Mouse (Mus musculus) common myeloid progenitor, adult 5-6 weeks (primary cell): ENCODE measurements around the gene Cct5. TPM values are rescaled to one million over a fixed set of nuclear protein-coding genes. Genes with fewer than 3 reads are reported as not detected.

ENCODE experiments used
- ATAC-seq: replicated peaks from 2 replicates; pipeline ENCODE4 v1.8.0; 2016; ENCODE audit warnings: low read depth, mild to moderate bottlenecking, moderate TSS enrichment, inconsistent platforms; ENCODE audit not compliant: poor library complexity, severe bottlenecking
- total RNA-seq: library from RNA; stranded (forward); fragments of 200-1000, 187-1606 nt; gene quantifications from 2 replicates; pipeline ENCODE4 v1.2.3, GENCODE M21; 2017

Gene Cct5
- total RNA-seq, result 510 and 544 TPM in 2 replicates

DNA sequence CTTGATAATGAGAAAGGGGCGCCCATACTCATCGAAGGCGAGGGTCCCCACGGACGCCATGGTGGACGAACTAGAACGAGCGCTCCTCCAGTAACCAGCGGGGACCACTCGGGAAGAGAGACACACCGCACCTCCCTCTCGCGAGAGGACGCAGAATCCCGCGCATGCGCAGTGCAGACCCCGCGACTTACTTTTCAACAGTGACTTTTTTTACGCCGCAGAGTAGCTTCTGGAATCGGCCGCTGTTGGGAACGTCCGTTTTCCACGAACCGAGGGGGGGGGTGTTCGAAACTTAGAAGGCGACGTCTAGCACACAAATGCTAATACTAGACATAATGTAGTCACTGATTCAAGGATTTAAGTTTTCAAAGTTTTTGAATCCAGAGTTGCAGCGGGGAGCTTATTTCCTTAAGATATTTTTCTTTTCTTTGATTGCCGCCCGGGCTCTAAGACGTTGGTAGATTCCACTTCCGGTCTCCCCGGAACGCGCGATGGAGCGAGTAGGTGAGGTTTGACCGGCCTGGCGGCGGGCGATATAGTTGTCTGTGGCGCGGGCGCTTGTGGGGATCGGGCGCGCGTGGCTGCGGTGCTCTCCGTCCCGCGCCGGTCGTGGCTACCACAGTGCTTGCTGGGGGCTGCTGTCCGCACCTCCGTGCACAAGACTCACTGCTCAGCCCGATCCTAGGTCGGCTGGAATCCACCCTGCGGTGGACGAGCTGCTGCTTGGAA, at the start of gene Cct5, which contains the start of gene Fam173b:
Gene Cct5, minus strand, starts transcription at position 159 of the 729 bp plus-strand sequence.
Gene Fam173b, plus strand, starts transcription at position 207 of the 729 bp plus-strand sequence.
- ATAC-seq, result peak; percentile 81

DNA sequence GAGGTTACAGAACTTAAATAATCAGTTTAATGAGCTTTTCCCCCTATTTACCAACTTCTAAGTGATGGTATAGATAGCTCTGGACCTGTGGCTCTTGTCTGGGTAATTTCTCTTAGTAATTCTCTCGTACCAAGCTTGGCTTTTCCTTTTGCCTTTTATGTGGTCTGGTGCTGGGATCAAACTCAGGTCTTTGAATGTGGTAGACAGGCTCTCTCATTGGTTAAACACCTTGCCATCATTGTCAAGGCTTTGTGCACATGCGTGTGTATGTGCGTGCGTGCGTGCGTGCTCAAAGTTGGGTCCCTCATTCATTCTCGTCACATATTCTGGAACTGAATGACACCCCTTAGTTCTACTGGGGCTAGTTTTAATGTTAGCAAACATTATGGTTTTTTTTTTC, 49.2 kb upstream of the Cct5 start:
- no peak for ATAC-seq

GRCm38 (mm10) chr15:31649691-31650090, 48.1 kb upstream of the Cct5 start:
- peak; percentile 64 for ATAC-seq

DNA sequence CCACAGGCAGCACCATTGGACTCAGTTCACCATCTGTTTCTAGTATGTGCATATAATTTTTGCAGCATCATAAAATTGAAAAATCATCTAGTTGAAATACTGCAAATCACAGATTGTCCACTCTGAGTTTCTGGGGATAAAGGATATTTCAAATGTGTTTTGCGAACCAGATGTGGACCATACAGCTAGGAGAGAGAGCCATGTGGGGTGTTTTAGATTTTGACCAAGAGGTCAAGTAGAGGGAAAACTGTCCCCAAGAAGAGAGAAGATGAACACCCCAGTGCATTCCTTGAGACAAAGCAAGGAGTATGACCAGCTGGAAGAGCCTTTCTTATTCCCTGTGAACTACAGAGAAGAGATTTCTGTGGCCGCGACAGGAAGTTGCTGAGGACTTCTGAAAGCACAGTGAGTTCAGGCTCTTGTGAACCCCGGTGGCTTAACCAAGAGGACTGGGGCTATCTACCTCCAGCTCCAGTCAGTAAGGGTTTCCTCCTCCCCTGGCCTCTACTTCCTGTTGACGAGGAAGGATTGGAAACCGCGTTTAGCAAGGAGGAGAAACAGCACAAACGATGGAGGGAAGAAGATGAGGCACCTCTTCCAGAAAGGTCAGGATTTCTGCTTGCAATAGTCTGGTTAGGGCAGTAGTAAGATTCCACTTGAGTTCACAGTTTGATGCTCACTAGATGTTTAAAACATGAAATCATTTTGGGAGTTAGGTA, 46.4 kb upstream of the Cct5 start:
- peak; percentile 65 for ATAC-seq

DNA sequence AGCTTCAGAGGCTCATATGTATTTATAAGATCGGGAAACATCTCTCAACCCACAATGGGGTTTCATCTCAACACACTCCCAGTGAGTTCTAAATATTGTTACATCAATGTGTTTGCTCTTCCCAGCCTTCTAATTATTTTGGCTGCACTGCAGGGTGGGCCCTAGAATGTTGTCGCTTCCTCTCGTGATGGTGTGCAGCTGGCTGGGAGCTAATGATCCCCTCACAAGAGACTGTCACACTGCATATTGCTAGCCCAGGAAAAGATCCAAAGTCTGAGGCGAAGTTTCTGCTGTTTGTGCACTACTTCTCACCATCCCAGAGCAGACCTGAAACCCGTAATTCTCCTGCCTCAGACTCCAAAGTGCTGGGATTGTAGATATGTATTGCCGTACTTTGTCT, 45.6 kb upstream of the Cct5 start:
- no peak for ATAC-seq

DNA sequence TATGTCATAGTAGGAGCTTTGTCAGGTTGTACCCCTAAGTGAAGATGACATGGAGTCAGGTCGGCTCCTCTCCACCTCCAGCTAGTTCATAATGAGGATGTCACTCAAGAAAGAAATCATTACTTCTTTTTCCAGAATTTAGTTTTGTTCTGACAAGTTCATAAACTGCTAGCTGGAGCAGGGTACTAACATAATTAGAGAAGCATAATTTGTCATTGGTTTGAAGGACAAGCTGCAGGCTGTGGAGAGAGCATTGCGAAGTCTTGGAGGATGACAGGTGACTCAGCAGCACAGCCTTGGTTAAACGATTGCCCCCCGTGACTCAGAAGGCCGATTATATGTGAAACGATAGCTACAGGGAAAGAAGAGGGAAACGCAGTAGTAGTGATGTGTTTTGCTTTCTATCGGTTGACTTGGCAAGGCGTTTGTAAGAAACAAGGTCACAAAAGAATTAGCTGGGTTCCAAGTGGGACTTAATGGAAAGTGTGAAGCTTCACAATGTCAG, 34.5 kb upstream of the Cct5 start:
- no peak for ATAC-seq

DNA sequence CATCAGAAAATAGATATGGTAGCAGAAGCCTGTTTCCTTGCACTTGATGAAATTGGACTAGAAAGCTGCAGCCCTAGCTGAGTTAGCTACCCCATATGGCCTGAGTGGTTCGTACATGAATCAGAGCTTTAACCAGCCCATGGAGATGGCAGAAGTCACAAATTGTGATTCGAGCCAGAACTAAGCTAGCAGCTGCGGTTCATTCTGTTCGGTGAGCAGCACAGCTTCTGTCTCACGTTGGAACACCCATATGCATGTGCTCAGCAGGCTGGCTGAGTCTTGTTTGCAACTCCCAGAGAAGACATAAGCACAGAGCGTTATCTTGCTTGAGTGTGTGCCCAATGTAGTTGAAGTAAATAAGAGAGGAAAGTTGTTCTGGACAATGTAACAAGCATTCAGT, 33.0 kb upstream of the Cct5 start:
- ATAC-seq, result no peak

DNA sequence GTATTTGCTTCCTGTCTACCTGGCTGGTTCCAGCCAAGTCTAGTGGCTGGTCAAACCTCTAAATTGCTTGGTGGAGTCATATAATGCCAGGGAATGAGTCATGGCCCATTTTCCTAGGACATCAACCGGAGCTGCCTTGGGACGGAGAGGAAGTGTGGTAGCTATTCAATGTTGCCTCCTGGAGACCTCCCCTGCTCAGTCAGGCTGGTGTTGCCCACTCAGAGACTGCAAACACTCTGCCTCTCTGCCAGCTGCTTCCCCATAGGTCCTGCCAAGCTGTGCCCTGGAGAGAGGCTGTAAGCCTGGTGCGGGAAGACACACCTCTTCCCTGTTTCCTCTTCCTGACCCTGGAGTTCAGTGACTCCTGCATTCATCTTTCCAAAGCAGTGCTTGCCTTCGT, 30.9 kb upstream of the Cct5 start:
- ATAC-seq, result no peak

- no peak for ATAC-seq
These were observed 29.8 kb upstream of the Cct5 start for GRCm38 (mm10) chr15:31631396-31631858.

DNA sequence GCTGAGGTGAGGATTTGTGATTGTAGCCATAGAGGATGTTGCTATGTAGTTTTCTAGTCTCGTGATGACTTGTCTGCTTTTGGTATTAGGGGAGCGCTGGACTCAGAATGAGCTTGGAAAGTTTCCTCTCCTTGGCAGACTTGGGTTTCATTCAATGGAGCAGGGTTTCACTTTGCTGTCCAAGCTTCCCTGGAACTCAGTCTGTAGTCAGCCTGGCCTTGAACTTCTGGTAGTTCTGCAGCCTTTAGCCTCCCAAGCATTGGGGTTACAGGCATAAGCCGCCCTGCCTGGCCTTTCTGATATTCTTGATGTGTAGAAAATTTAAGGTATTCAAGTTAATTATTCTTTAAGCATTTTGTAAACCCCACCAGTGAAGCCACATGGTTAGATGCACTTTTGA, 28.0 kb upstream of the Cct5 start:
- ATAC-seq, result no peak

DNA sequence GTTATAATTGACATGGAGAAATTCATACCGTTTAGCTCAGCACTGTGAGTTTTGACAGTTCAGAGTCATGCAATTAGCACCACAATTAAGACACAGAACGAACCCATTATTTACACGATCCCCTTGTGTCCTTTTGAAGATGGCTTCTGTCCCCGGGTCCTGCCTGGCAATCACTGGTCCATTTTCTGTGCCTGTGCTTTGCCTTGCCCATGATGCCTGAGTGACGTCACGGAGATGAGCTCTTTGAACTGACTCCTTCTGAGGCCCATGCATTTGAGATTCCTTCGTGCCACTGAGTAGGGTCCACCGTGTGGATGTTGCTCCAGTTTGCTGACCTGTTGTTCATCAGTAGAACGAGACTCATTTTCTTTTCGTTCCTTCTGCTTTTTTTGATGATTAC, 26.6 kb upstream of the Cct5 start:
- ATAC-seq, result no peak

DNA sequence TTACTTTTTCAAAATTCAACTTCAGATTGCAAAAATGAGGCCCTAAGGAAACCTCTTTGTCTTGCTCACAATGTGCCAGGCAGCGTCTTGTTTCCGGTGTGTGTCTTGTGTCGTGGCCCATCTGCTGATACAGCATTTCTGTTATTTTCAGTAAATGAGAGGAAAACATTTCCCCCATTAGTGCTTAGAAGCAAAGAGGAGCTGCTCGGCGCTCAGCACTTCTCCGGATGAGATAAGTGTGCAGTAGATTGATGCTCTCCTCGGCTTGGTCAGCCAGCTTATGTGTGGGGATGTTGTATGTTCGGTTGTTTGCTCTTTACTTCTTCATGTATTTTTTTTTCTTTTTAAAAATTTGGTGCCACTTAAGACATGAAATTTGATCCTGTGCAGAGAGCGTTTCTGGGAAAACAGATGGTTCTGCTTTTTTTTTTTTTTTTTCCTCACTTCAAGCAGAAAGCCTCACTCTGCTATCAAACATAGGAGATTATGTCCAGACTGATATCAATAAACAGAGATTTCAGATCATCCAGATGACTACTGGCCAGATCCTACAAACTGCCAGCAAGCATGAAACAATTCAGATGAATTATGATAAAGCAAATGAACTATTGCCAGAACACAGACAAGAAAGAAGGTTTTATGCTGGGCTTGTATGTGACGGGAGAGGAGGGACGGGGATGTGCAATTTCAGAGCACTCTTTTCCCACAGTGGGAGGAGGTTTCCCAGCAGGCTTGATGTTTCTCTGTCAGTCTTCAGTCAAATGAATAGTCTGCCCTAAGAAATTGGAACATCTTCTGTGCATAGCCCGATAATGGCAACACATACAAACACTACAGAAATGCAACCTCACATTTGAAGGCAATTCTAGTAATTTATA, 25.9 kb upstream of the Cct5 start:
- ATAC-seq, result 0 out of 2 replicates have a peak, but pooled peaks have one; percentile 39

- no peak for ATAC-seq
These were observed 17.9 kb upstream of the Cct5 start for GRCm38 (mm10) chr15:31619521-31619920.

GRCm38 (mm10) chr15:31617261-31617660, 15.7 kb upstream of the Cct5 start:
- ATAC-seq, result no peak

GRCm38 (mm10) chr15:31614666-31615065, 13.1 kb upstream of the Cct5 start:
- ATAC-seq, result no peak

DNA sequence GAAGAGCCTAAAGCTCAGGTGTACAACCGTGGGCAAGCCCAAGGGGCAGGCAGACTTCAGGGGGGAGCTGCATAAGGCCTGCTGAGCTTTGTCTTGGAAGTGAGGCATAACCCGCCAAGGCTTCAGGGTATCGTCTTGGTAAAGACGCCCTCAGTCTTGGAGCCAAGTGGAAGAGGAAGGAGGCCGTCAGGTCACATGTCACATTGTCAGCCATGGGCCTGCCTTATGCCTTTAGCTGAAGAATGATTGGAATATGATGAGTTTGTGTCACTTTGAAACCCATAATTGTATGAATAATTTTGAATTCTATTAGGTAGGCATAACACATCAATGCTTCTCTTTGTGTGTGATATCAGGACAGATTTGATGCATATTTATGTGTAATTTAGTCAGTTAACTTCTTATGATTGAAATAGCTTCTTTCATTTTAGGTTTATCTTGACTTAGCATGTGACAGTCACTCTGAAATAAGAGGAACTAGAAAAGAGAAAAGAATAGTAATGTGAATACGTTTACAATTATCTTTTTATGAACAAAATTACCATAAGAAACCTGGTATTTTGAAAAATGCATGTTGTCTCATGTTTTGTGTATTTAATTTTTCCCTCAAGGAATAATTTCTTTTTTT, 12.3 kb upstream of the Cct5 start:
- ATAC-seq, result peak; percentile 47; the same call in 1 of the 2 replicates

- no peak for ATAC-seq
These were observed 10.4 kb upstream of the Cct5 start for GRCm38 (mm10) chr15:31611976-31612375.

GRCm38 (mm10) chr15:31611027-31611426, 9.4 kb upstream of the Cct5 start:
- 0 out of 2 replicates have a peak, but pooled peaks have one; percentile 32 for ATAC-seq

DNA sequence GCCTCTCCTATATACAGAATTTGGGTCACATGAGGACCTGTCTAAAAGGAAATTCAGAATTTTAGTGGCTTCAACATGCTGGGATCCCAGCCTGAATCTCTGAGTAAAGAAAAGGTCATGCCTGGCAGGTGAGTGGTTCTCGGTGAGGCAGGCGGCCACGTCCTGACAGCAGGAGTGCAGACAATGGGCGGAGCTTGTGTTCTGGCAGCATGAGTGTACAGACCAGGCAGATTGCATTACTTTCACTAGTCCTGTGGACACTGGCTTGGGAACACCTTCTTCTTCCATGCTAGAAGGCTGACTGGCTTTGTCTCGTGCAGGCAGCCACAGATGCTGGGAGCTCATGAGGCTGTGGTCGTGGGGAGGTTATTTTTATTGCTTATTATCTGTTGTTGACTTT, 5.2 kb upstream of the Cct5 start:
- ATAC-seq, result no peak

DNA sequence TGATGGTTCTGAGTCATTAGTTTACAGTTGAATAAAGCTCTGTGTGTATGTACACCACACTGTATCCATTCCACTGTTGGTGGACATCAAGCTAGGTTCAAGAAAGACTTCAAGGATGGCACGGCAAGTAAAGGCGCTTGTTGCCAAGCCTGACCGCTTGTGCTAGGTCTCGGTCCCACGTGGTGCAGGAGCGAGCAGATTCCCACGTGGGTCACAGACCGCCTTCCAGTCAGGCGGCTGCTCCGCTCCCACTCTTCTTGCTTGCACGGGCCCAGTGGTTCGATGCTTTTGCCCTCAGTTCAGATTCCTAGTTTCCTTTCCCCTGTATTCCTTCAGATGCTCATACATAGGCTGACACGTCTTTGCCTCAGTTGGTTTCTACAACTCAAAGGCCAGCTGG, 1.5 kb upstream of the Cct5 start:
- ATAC-seq, result no peak
